Comparison of ENCODE assay signal across 30 mouse cellular contexts in the genomic region with DNA sequence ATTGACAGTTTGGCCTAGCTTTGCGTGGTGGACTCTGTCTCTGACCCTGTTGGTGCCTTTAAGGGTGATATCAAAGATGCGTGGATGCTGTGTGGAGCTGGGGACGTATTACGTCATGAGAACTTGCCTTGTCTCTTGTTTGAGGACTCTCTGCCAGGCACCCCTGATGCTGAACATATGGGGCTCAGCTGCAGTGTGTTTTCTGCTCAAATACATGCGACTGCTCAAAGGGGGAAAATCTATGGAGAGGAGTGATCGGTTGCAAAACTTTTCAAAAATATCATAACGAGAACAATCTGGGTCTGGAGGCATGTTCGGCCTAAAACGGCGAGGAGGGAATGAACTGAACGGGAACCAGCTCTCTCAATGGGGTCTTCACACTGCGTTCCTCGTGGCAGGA.
DNase-seq lines count a peak whose midpoint lies in the region; ATAC-seq and TF ChIP-seq lines count a peak whose summit lies in the region.
"Had no signal": no experiment of that assay in that cellular context is flagged by ENCODE, and none has a peak within 500 bp of the region (broad histone marks: within the 10 kb centered on the region; RNA-seq: fewer than 3 reads in every experiment).

No protein-coding gene starts in this region.

- peak; percentile 77 for ATAC-seq in frontal cortex, adult (ENCODE audit: low TSS enrichment)
- ATAC-seq in embryonic facial prominence, embryonic 14.5 days (ENCODE audit: low read depth): 0 out of 2 replicates have a peak, but pooled peaks have one; percentile 41
- ATAC-seq in limb, embryonic 12.5 days (ENCODE audit: insufficient number of reproducible peaks, insufficient read depth, low FRiP score, low TSS enrichment, low read depth): no peak
- no peak for ATAC-seq in cerebellum, adult (ENCODE audit: insufficient number of reproducible peaks, low FRiP score, low TSS enrichment)
- ATAC-seq: CD4-positive, CD25-positive, alpha-beta regulatory T cell, adult 4 months; forebrain, postnatal 0 days; hindbrain, postnatal 0 days; intestine, embryonic 15.5 days; lung, postnatal 0 days had no signal

- no peak overlapping the region for H3K9ac ChIP-seq in embryonic facial prominence, embryonic 14.5 days (ENCODE audit: low read depth, low read length)
- H3K9ac ChIP-seq in limb, embryonic 12.5 days (replicated peaks): no peak overlapping the region
- H3K9ac ChIP-seq: forebrain, postnatal 0 days; heart, embryonic 15.5 days; hindbrain, embryonic 12.5 days; intestine, embryonic 15.5 days; liver, embryonic 13.5 days; neural tube, embryonic 12.5 days had no signal

- H3K4me3 ChIP-seq in layer of hippocampus, adult 2 months: no peak overlapping the region
- no peak overlapping the region for H3K4me3 ChIP-seq in embryonic facial prominence, embryonic 14.5 days (ENCODE audit: low read depth, low read length)
- H3K4me3 ChIP-seq in limb, embryonic 12.5 days (replicated peaks): no peak overlapping the region
- H3K4me3 ChIP-seq: heart, embryonic 10.5 days; heart, embryonic 15.5 days; hindbrain, embryonic 12.5 days; intestine, embryonic 15.5 days; left cerebral cortex, adult 2 months; liver, embryonic 13.5 days; neural tube, embryonic 12.5 days had no signal

- no peaks in the 10 kb centered on the region for H3K9me3 ChIP-seq in embryonic facial prominence, embryonic 14.5 days (ENCODE audit: control insufficient read depth, low read length)
- no peaks in the 10 kb centered on the region for H3K9me3 ChIP-seq in limb, embryonic 12.5 days
- H3K9me3 ChIP-seq: heart, embryonic 10.5 days; heart, embryonic 15.5 days; hindbrain, embryonic 12.5 days; intestine, embryonic 15.5 days; liver, embryonic 13.5 days; neural tube, embryonic 12.5 days had no signal

- H3K27ac ChIP-seq in layer of hippocampus, adult 2 months: no peak overlapping the region
- H3K27ac ChIP-seq in embryonic facial prominence, embryonic 14.5 days (replicated peaks; ENCODE audit: low read depth, low read length): peak overlapping the region; percentile 80
- H3K27ac ChIP-seq in limb, embryonic 12.5 days: 0 out of 2 replicates have a peak overlapping the region, but pooled peaks have one; percentile 17
- H3K27ac ChIP-seq: heart, embryonic 10.5 days; heart, embryonic 15.5 days; hindbrain, embryonic 12.5 days; hindbrain, postnatal 0 days; intestine, embryonic 15.5 days; kidney, postnatal 0 days; left cerebral cortex, adult 2 months; liver, embryonic 13.5 days; macrophage; neural tube, embryonic 12.5 days had no signal

- H3K4me1 ChIP-seq in embryonic facial prominence, embryonic 14.5 days (ENCODE audit: control insufficient read depth, insufficient read depth, low read length): peaks cover 6% of the 10 kb centered on the region; the same call in 1 of the 2 replicates
- H3K4me1 ChIP-seq in limb, embryonic 12.5 days (replicated peaks): peaks cover 7% of the 10 kb centered on the region
- H3K4me1 ChIP-seq: heart, embryonic 10.5 days; heart, embryonic 15.5 days; hindbrain, embryonic 12.5 days; intestine, embryonic 15.5 days; liver, embryonic 13.5 days; neural tube, embryonic 12.5 days had no signal

- H3K4me2 ChIP-seq in embryonic facial prominence, embryonic 14.5 days (ENCODE audit: low read depth, low read length): peak overlapping the region; percentile 29
- H3K4me2 ChIP-seq in limb, embryonic 12.5 days: no peak overlapping the region
- H3K4me2 ChIP-seq: heart, embryonic 15.5 days; hindbrain, embryonic 12.5 days; intestine, embryonic 15.5 days; liver, embryonic 13.5 days; neural tube, embryonic 12.5 days had no signal

- H3K27me3 ChIP-seq in embryonic facial prominence, embryonic 14.5 days (replicated peaks; ENCODE audit: control insufficient read depth, insufficient read depth, low read length): no peaks in the 10 kb centered on the region
- H3K27me3 ChIP-seq in limb, embryonic 12.5 days: no peaks in the 10 kb centered on the region
- H3K27me3 ChIP-seq: heart, embryonic 15.5 days; hindbrain, embryonic 12.5 days; intestine, embryonic 15.5 days; liver, embryonic 13.5 days; neural tube, embryonic 12.5 days had no signal

- DNase-seq in frontal cortex, postnatal 10 days (ENCODE audit: low spot score in 2 of 2): no peak
- peak; percentile 14 to 16 for DNase-seq in layer of hippocampus, adult 2 months (ENCODE audit: low spot score in 2 of 2)
- no peak for DNase-seq in layer of hippocampus, postnatal 25 days (ENCODE audit: extremely low spot score in 1 of 2, low spot score in 1 of 2)
- peak; percentile 66 for DNase-seq in embryonic facial prominence, embryonic 14.5 days (ENCODE audit: low spot score)
- DNase-seq in spleen, postnatal 4 days (ENCODE audit: low spot score in 2 of 2): no peak
- DNase-seq: adrenal gland, postnatal 14 days; cerebellum, adult 18-20 months; cerebellum, postnatal 14 days; forebrain, postnatal 0 days; gastrocnemius, postnatal 14 days; heart, postnatal 36 days; kidney, adult 2 months; liver, embryonic 13.5 days; lung, adult 18-20 months; midbrain, embryonic 14.5 days; right cerebral cortex, postnatal 4 days had no signal

- TF ChIP-seq CTCF in layer of hippocampus, adult 2 months (conservative IDR thresholded peaks at IDR 0.05): no peak

- WGBS in embryonic facial prominence, embryonic 14.5 days: 47% methylated on average over 13 of the region's 13 CpGs
- WGBS in limb, embryonic 12.5 days: 70% methylated on average over 13 of the region's 13 CpGs

- no peaks in the 10 kb centered on the region for H3K36me3 ChIP-seq in embryonic facial prominence, embryonic 14.5 days (ENCODE audit: control insufficient read depth, insufficient read depth, low read length)
- no peaks in the 10 kb centered on the region for H3K36me3 ChIP-seq in limb, embryonic 12.5 days
- H3K36me3 ChIP-seq: heart, embryonic 10.5 days; heart, embryonic 15.5 days; hindbrain, embryonic 12.5 days; intestine, embryonic 15.5 days; liver, embryonic 13.5 days; neural tube, embryonic 12.5 days had no signal

Comparison
In these comparisons a context has a peak if more than half of its experiments do, and no peak if none do; other contexts are left out.
1. DNase-seq: peak in layer of hippocampus, adult 2 months (2 of 2) and embryonic facial prominence, embryonic 14.5 days (single experiment); none in frontal cortex, postnatal 10 days (0 of 2), layer of hippocampus, postnatal 25 days (0 of 2) and spleen, postnatal 4 days (0 of 2).
2. ATAC-seq: peak in frontal cortex, adult (single experiment) and embryonic facial prominence, embryonic 14.5 days (single experiment); none in limb, embryonic 12.5 days (single experiment) and cerebellum, adult (single experiment).